Mouse (Mus musculus) cerebellum, adult 2 months (tissue): ENCODE results near the gene Gm5941.
"Not testable (repeated sequence)": the region's sequence is repeated elsewhere in the genome, so short reads cannot be mapped to it uniquely, and the experiment has no call there.

Source experiments
- CTCF ChIP-seq: fragments of 200-500 bp; IDR thresholded peaks from 2 replicates; pipeline ENCODE4 v1.5.1; 2011; ENCODE audit warnings: low read depth, mild to moderate bottlenecking, control low read depth, low read length, moderate library complexity, borderline replicate concordance; ENCODE audit not compliant: insufficient read depth
- POLR2A ChIP-seq: fragments of 200-500 bp; IDR thresholded peaks from 2 replicates; pipeline ENCODE4 v1.6.1; 2011; ENCODE audit warnings: low read length, control low read depth, borderline replicate concordance; ENCODE audit not compliant: insufficient read depth

- TF ChIP-seq POLR2A, CTCF: not testable (repeated sequence)
Observed at GRCm38 (mm10) chrX:92489649-92490048, at the start of gene Gm5941.
